Comparison of ENCODE assay signal across 9 mouse cellular contexts in the genomic region with DNA sequence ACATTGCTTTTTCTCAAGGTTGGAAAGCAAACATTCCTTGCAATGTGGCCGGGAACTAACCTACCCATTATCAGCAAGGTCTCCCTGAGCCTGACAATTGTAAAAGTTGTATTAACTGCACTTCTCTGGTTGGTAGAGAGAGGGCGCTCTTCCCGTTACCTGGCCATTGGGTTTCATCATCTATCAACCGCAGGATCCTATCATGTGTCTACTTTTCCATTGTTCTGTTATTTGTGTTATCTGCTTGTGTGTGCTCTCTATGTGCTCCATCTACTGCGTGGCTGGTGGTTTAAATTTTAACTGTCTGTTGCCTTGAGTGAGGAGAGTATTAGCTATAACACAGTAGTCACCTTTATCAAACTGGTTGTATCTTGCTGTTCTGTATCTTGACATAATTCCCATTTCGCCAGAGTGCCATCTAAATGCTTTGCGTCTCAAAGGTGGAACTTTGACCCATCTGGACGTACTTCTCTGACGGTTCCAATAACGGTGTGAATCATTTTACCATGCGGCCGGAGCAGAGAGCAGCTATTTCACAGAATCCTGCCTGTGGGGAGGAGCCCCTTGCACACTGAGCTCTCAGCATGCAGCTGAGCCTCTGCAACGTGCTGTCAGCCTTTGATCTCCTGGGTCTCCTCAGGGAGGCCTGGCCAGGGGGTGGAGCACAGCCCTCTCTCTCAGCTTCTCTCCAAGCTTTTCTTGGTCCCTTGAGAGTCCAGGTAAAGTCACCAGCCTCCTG.
DNase-seq lines count a peak whose midpoint lies in the region; ATAC-seq and TF ChIP-seq lines count a peak whose summit lies in the region.
"Had no signal": no experiment of that assay in that cellular context is flagged by ENCODE, and none has a peak within 500 bp of the region (broad histone marks: within the 10 kb centered on the region; RNA-seq: fewer than 3 reads in every experiment).

No protein-coding gene starts in this region.

- no peaks in the 10 kb centered on the region for H3K36me3 ChIP-seq in heart, embryonic 13.5 days
- no peaks in the 10 kb centered on the region for H3K36me3 ChIP-seq in heart, postnatal 0 days (replicated peaks; ENCODE audit: control insufficient read depth, insufficient read depth, low read length)
- H3K36me3 ChIP-seq: limb, embryonic 15.5 days had no signal

- no peak for DNase-seq in heart, adult 11 months
- DNase-seq in thymus, postnatal 0 days (ENCODE audit: low spot score): peak; percentile 40
- no peak for DNase-seq in thymus, postnatal 36 days
- no peak for DNase-seq in heart, postnatal 0 days (ENCODE audit: low spot score)
- DNase-seq in yolk sac, embryonic 10.5 days (ENCODE audit: low spot score): peak; percentile 11
- DNase-seq in layer of hippocampus, adult 8-10 months (ENCODE audit: low spot score in 2 of 2): no peak

- TF ChIP-seq EP300 in heart, postnatal 0 days (IDR thresholded peaks at IDR 0.05; ENCODE audit: low read depth): no peak

- TF ChIP-seq CTCF in heart, postnatal 0 days (IDR thresholded peaks at IDR 0.05; ENCODE audit: low read depth): peak; percentile 58

- 8% methylated on average over 13 of the region's 13 CpGs for WGBS in heart, embryonic 13.5 days
- 15% methylated on average over 13 of the region's 13 CpGs for WGBS in heart, postnatal 0 days

- no peak overlapping the region for H3K27ac ChIP-seq in heart, embryonic 13.5 days (replicated peaks)
- no peak overlapping the region for H3K27ac ChIP-seq in heart, postnatal 0 days (ENCODE audit: low read depth)
- H3K27ac ChIP-seq: limb, embryonic 15.5 days had no signal

- H3K27me3 ChIP-seq in heart, embryonic 13.5 days (replicated peaks): peaks cover 4% of the 10 kb centered on the region; the same call in 1 of the 2 replicates
- H3K27me3 ChIP-seq in heart, postnatal 0 days (ENCODE audit: control insufficient read depth, insufficient read depth, low read length): no peaks in the 10 kb centered on the region

- no peak overlapping the region for H3K4me3 ChIP-seq in heart, embryonic 13.5 days
- H3K4me3 ChIP-seq in heart, postnatal 0 days (ENCODE audit: low read depth, low read length): no peak overlapping the region
- H3K4me3 ChIP-seq: limb, embryonic 15.5 days had no signal

- ATAC-seq in heart, embryonic 13.5 days (ENCODE audit: extremely low read depth, insufficient number of reproducible peaks, low FRiP score, low TSS enrichment): no peak
- ATAC-seq in heart, postnatal 0 days (ENCODE audit: insufficient read depth, low read depth): no peak
- no peak for ATAC-seq in cerebellum, adult (ENCODE audit: insufficient number of reproducible peaks, low FRiP score, low TSS enrichment)

- H3K4me2 ChIP-seq in heart, embryonic 13.5 days: peak overlapping the region; percentile 55
- no peak overlapping the region for H3K4me2 ChIP-seq in heart, postnatal 0 days (ENCODE audit: low read depth, low read length)
- H3K4me2 ChIP-seq: limb, embryonic 15.5 days had no signal

- H3K9ac ChIP-seq in heart, embryonic 13.5 days: no peak overlapping the region
- H3K9ac ChIP-seq in heart, postnatal 0 days (replicated peaks; ENCODE audit: low read depth, low read length): no peak overlapping the region
- H3K9ac ChIP-seq: limb, embryonic 15.5 days had no signal

- H3K4me1 ChIP-seq in heart, embryonic 13.5 days: peaks cover 22% of the 10 kb centered on the region
- H3K4me1 ChIP-seq in heart, postnatal 0 days (ENCODE audit: control insufficient read depth, insufficient read depth): no peaks in the 10 kb centered on the region

- no peaks in the 10 kb centered on the region for H3K9me3 ChIP-seq in heart, embryonic 13.5 days
- no peaks in the 10 kb centered on the region for H3K9me3 ChIP-seq in heart, postnatal 0 days (replicated peaks; ENCODE audit: control insufficient read depth, low read length)
- H3K9me3 ChIP-seq: limb, embryonic 15.5 days had no signal

Comparison
In these comparisons a context has a peak if more than half of its experiments do, and no peak if none do; other contexts are left out.
1. DNase-seq: peak in thymus, postnatal 0 days (single experiment) and yolk sac, embryonic 10.5 days (single experiment); none in heart, adult 11 months (single experiment), thymus, postnatal 36 days (0 of 2), heart, postnatal 0 days (single experiment) and layer of hippocampus, adult 8-10 months (0 of 2).